Mouse (Mus musculus) skeletal muscle tissue, adult 2 months (tissue): ENCODE measurements around the gene Tnnt2.

Experiments used
- DNase-seq: peaks from one replicate; pipeline ENCODE4 v3.0.0-alpha.2; 2012; ENCODE audit warnings: low read depth, low spot score

Tnnt2 gene

DNA sequence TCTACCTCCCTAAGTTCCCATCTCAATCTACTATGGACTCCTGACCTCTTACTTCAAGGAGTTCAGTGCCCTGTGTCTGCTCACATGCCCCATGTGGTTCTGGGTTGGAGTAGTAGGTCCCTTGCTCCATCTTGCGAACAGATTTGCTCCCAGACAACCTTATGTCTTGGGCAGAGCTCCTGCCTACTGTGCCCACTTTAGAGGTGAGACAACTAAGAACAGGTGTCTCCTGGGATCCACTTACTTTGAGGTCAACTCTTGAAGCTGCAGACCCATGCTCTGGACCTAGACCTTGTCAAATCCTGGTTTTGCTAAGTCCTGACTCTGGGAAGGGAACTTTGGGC, 19.2 kb downstream of the Tnnt2 start:
- DNase-seq = no peak

DNA sequence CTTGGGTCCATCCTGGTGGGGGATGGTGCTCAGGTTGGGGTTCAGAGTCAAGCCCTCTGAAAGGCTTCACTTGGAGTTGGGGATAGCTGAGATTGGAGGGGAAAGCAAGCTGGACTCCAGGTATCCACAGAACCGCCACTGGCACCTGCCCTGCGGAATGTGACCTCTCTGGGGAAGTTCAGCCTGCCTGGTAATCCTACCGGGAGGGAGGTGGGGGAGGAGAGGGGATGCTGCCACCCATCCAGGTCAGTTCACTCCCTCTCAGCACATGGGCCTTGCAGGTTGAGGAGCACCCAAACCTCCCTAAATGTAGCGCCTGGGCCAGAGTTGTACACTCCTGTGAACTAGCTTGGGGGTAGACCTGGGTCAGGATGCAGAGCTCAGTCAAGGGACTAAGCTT, 19.9 kb downstream of the Tnnt2 start:
- DNase-seq = no peak

GRCm38 (mm10) chr1:135857137-135857775, 21.1 kb downstream of the Tnnt2 start:
- DNase-seq = no peak

DNA sequence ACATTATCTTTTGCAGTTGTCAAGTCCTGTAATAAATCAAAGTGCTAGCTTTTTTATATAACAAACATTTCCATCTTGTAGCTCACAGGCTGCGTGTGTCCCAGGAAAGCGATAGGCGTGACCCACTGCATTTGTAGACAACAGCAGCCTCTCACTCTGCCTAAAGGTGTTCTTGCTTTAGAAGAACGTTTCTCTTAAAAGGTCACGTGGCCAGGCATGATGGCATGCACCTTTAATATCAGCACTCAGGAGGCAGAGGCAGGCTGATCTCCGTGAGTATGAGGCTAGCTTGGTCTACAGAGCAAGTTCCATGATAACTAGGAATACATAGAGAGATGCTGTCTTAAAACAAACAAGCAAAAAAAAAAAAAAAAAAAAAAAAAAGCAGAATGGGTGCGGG, 22.4 kb downstream of the Tnnt2 start:
- DNase-seq = no peak

- no peak for DNase-seq
Observed at GRCm38 (mm10) chr1:135861091-135861490, 24.9 kb downstream of the Tnnt2 start.

DNA sequence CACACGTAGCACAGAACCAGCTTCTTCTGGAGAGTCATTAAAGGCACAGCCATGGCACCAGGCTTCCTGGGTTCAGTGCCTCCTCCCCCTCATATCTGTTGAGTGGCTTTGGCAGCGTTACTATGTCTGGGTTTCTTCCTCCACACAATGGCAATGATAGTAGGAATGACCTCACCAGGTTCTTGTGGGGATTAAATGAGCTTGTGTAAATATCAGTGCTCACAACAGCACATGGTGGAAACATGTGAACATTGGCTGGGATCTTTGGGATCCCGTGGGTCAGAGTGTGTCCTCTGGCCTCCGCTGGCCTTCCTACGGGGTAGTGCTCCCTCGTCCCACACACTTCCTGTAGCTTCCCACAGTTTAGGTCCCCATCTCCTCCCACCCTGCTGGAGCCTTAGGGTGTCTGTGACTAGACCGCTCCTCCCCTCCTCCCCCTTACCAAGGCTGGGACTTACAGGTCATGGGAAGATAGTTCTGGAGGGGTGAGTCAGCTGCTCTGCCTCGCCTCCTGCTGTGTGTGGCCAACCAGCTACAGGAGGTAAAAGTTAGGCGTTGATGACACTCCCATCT, 25.9 kb downstream of the Tnnt2 start:
- peak; percentile 18 for DNase-seq

DNA sequence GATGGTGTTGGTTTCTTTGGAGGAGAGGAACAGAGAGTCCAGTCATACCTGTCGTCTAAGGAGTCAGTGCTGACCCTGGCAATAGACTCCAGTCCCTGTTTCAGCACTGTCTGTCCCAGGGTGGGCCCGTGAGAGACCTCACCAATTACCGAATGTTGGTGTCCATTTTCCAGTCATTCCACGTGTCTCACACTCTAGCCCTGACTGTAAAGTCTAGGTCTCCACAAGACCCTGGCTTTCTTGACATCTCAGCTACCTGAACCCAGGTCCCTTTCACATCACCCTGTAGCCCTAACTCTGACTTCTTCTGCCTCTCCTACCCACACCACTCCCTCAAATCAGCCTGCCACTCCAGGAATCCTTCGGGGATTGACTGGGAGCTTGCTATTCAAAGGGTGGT, 26.4 kb downstream of the Tnnt2 start:
- no peak for DNase-seq

DNA sequence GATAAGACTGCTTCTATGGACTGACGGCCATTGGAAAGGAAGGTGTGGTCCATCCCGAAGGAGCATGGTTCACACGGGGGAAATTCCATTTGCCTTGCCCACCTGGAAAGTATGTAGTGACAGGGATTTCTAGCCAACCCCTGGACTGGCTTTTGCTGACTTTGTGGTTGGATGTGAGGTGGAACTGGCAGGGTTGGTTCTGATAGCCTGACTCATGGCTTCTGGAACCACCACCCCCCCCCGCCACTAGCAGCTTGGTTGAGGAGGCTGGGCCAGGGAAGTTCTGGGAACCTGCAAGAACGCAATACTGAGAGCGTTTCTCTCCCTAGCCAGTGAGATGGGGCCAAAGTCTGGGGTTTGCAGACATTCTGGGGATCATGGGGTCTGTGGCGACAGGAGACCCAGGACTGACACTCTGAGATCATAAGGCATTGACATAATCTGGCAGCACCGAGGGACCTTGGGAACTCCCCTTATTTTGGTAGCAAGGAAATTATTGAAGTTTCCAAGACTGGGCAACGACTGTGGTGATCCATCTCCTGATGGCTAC, 27.7 kb downstream of the Tnnt2 start:
- no peak for DNase-seq

- no peak for DNase-seq
Observed at GRCm38 (mm10) chr1:135864830-135865229, 28.7 kb downstream of the Tnnt2 start.

DNA sequence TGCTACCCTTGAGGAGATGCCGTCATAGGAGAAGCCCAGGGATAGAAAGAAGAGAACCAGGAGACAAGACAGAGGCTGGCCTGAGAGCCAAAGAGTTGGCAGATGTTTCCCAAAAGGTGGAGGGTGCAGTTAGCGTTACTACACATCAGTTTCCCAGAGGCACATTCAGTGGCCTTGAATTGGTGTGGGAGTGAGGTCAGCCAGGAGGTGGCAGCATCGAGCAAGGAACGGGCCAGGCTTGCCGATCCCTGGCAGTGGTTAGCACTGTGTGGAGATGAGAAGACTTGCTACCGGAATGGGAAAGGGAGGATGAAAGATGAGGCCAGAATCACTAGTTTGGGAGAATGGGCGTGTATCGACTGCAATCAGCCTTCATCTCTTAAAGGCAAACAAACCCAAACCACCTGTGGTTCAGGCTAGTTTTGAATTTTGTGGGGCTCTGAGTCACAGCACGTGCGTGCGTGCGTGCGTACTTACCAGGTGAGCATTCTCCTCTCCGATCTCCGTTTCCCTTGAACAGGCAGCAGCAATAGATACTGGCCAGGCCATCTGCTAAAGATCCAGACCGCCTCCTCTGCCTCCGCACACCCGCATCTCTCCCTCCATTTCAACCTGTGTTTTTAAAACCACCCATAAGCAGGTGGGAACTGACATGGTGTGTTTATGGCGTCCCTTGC, 29.5 kb downstream of the Tnnt2 start:
- DNase-seq = peak; percentile 51

- DNase-seq = no peak
Observed at GRCm38 (mm10) chr1:135868570-135868969, 32.4 kb downstream of the Tnnt2 start.

DNA sequence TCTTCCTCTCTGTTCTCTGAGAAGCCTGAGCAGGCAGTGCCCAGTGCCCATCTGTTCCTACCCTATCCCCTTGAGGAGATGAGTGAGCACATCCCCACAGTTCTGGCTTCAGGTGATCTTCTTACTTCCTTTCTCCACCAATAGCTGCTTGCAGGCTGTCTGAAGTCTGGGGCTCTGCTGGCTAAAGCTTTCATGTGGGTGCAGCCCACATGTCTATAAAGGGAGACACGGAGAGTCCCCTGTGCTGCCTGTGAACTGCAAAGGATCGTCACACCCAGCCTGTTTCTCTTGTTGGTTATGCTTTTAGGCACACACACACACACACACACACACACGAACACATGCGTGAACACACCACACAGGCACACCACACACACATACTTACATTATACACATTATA, 36.8 kb downstream of the Tnnt2 start:
- no peak for DNase-seq

GRCm38 (mm10) chr1:135877248-135877647, 41.1 kb downstream of the Tnnt2 start:
- no peak for DNase-seq

GRCm38 (mm10) chr1:135882385-135883109, 46.4 kb downstream of the Tnnt2 start:
- DNase-seq = peak; percentile 25

GRCm38 (mm10) chr1:135889461-135890185, 53.5 kb downstream of the Tnnt2 start:
- no peak for DNase-seq

- no peak for DNase-seq
Observed at GRCm38 (mm10) chr1:135891424-135892216, 55.5 kb downstream of the Tnnt2 start.

- DNase-seq = no peak
Observed at GRCm38 (mm10) chr1:135892233-135892632, 56.1 kb downstream of the Tnnt2 start.

- no peak for DNase-seq
Observed at GRCm38 (mm10) chr1:135892764-135893163, 56.6 kb downstream of the Tnnt2 start.

- no peak for DNase-seq
Observed at GRCm38 (mm10) chr1:135893377-135893776, 57.2 kb downstream of the Tnnt2 start.

DNA sequence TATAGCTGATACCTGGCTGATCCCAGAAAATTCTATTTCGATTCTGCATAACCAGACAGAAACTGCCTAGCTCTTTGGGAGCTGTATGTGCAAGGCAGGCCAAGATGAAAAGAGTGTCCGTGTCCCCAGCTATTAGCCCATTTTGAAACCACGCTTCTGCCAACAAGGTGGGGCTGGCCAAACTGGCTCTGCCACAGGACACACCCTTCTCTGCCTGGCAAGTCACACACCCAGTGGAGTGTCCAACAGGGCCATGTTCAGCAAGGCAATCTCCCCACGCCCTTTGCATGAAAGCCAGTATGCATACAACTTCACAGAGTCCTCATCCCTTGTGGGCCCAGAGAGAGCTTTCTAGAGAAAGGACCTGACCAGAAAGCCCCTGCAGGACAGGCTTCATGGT, 59.2 kb downstream of the Tnnt2 start:
- DNase-seq = no peak

DNA sequence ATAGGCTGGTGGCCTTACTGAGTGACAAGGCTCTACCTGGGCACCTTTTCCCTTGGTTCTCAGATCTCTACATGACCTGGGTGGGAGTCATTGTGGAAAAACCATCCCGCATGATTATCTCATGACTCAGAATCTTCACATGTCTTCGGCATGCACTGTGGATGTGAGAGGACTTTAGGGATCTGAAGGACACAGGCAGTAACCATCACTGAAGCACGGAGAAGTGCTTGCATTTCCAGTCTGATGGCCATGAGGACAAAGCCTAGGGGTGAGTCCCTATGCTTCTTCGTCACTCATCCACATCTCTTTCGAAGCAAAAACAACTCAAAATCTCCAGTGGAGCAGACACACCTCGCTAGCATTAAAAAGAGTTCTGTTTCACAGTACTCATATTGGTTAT, 63.1 kb downstream of the Tnnt2 start:
- DNase-seq = no peak
